Mouse (Mus musculus) thymus, postnatal 25 days (tissue): ENCODE data around the gene Rims4.

Experiments
- DNase-seq: peaks from one replicate; pipeline ENCODE4 v3.0.0; 2022

The Rims4 gene

DNA sequence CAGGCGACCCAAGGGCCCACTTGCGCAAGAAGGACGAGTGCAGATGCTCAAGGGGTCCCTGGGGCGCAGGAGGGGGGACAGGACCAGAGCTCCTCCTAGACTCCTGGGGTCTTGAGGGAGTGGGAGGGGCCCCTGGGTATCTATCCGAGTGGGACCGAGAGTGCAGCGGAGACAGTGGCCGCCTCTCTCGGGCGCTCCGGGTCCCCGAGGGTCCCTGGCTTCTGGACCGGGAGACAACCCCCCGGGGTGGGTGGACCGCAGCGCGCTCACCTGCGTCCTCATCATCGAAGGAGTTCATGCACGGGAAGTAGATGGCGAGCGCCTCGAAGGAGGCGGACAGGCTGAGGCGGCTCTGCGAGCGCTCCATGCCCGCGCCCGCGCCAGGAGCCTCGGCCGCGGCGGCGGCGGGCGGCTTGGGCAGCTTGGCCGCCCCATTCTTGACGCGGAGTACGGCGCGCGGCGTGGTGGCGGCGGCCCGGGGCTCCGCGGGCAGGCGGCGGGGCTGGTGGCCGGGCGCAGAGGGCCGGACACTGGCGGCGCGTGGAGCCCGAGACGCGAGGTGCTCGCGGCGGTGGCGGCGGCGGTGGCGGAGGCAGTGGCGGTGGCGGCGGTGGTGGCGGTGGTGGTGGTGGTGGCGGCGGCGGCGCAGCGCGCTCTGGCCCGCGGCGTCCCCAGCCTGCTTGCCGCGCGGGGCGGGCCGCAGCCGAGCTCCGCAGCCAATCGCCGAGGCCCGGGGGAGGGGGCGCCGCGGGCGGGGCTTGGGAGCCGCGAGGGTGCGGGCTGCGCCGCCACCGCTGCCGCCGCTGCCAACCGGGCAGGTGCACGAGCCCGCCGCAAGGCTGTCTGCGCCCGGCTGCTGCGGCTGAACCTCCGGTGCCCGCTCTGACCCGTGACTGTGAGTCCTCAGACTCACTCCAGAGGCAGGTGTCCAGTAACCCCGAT is at the start of gene Rims4:
Gene Rims4 (minus strand): TSS at position 367 of the 942 bp plus-strand sequence.
- DNase-seq, result peak; percentile 25

DNA sequence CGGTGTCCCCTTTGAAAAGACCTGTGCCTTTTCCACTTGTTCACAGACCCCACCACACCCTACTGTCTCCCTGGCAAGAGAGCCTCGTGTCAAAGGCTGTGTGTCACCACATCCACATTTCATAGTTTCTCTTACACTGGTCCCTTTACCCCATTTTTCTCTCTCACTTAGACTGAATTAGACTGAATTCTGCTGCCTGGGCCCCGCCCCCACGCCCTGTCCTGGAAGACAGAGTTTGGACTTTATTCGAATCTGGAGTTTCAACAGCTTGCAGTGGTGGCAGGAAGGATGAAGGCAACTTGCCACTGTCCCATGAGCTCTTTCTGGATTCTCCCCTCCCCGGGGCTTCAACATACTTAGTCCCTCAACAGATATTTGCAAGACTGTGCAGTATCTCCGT is 47.2 kb upstream of the Rims4 start:
- no peak for DNase-seq

DNA sequence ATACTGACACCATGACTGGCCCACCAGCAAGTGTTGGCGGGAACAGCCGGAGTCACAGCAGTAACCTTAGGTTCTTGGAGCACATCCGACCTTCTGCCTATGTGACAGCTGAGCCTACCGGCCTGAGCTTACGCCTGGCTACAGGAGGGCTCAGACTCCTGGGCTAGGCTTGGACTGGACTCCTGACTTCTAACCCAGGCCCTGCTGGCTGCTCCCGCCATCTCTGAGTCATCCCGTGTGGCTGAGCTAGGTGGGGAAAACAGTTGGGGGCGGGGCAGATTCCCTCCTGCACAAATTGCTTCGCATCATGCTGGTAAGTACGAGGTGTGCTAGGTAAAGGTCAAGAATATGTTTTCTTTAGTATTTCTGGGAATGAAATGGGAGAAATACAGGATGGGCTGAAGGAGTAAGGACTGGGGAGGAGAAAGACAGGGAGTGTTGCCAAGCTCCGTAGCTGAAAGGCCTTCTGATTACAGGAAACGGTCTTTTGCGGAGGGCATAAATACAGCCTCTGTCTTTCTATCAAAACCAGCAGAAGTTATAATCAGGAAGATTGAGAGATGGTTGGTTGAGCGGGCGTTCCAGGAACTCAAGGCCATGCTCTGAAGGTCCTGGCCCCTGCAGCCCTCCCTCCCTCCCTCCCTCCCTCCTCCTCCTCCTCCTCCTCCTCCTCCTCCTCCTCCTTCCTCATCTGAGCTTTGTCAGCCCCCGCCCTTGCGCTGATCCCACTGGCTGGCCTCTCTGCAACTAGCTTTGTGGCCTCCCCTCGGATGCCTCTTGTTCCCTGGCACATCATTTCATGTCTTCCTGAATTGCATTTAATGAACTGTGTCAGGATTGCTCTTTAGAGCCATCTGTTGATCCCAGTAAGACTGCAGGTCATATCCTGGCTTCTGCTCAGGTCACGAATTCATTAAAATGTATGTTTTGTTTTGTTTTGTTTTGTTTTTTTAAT is 46.4 kb upstream of the Rims4 start:
- DNase-seq, result no peak

DNA sequence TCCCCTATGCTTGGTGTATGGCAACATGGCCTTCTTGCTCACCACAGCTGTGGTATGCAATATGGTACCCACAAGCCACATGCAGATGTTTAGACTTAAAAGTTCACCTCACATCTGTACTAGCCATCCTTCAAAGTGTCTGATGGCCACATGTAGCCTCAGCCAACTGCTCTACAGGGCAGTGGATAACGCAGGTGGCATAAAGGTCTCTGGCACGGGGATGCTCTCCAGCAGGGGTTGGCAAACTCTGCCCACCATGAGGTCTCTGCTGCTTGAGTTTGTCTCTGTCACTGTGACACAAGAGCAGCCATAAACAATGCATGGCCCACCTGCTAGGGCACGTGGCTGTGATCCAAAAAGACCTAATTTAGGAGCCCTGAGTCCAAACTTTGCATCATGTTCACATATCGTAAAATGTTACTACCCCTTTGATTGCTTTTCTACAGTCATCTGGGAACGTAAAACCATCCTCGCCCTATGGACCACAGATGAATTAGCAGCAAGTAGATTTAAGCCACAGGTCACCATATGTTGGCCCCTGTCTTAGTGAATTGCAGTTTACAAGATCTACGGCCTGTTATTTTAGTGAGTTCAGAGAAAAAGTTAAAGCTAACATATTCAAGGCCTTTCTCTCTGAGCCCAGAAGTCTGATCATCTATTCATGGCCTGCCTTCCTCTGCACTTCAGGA is 35.3 kb upstream of the Rims4 start:
- DNase-seq, result no peak

DNA sequence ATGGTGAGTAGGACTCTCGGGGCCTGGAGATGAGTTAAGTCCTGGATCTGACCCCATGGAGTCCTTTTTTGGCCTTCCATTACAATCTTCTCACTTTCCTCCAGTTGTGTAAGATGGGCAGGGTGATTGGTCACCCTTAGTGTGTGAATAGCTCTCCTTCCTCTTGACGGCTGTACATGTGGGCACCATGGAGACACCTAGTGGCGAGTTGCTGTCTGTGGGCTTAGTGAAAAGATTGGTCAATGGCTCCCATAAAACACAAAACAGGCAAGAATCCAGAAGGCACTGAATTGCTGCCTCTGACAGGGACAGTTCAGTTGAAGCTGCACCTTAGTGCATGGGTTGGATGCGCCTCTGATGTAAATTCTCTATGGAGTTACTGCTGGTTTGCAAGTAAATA is 33.3 kb upstream of the Rims4 start:
- DNase-seq, result peak; percentile 40

DNA sequence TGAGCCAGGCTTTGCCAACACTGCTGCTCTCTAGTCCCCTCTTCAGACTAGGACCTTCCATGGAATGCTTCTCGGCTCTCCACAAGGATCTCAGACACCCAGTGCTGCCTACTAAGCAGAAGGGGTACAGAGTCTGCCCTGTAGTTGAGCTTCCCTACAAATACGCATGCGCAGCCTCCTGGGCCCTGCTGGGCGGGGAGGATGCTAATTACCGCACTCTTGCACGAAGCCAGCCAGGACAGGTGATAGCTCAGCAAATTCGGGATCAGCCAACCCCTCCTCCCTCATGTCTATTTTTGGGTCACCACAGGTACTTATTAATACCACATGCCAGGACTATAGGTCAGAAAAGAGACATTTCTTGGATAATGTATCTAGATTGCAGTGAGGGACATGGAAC is 29.5 kb upstream of the Rims4 start:
- DNase-seq, result no peak

DNA sequence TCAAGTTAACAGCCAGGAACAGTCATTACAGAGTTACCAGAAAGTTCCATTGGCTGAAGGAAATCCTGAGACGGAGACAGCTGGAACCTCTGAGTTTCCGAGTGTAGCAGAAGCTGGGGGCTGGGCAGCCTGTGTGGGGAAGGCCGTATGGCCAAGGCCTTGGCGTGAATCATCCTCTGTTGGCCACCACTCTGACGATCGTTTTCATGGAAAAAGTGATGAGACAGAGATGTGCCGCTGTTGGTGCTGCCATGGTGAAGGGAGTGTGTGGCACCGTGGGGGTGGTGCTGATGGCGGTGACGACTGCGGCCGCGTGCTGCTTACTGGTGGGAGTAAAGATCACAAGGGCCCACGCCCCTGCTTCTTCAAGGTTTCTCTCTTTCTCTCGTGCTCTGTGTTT is 27.7 kb upstream of the Rims4 start:
- no peak for DNase-seq

DNA sequence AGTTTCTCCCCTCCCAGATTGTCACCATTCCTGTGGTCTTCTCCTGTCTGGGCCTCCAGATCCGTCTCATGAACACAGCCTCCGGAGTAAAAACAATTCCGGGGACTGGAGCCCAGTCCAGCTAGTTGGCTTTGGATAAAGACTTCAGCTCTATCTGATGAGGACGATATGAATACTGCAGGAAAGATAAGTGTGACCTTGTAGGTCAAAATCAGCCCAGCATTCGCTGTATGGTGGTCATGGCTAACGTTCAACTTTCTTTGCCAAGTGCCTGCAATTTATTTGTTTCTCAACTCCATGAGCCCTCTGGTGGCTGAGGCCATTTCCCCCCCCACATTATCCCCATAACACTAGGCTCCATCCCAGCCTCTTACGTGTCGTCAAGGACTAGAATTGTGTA is 26.0 kb upstream of the Rims4 start:
- no peak for DNase-seq

DNA sequence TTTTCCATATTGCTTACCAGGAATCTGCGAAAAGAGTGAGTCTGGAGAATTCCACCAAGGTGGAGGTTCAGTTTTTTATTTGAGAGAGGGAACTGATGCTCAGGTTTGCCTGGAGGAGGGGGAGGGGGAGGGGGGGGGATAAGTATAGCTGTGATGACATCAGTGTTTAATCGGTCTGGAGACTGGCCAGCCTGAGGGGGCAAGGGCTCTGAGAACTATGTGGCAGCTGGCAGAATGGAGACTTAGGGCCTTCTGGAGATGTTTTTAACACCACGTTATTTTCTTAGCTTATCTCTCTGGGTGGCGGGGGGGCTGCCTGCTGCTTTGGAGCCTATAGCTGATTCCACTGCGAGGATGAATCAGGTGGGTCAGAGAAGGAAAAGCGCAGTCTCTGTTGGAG is 24.6 kb upstream of the Rims4 start:
- no peak for DNase-seq

DNA sequence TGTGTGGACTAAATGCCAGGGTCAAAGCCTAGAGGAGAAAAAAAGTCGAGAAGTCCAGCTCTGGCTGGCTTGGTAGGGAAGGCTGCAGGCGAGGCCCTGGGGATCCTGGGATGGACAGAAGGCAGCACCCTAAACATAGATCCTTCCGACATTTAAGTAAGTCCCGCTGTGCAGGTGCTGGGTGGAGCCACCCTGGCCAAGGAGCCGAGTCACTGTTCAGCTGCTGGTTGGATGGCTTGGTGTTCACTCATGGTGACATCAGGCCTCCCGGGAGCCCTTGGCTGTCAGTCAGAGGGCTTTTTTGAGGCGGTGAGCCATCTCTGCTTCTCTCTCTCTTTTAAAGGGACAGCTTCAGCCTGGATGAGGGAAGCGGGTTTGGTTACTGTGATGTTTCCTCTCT is 21.0 kb upstream of the Rims4 start:
- no peak for DNase-seq

DNA sequence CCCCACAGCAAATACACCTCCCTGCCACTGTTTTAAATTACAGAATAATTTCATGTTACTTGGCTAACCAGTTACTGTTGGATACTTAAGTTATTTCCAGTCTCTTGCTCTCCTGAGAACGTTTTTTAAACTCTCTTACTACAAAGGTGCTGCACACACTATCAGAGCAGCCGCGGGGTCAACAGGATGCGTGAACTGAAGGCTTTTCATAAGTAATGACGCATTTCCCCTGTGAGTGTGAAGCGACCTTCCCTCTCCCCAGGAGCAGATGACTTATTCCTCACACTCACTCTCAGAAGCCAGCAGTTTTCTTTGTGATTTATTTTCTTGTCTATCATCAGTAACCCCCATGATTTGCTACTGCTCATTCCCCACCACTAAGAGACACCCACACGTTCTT is 13.7 kb upstream of the Rims4 start:
- no peak for DNase-seq

DNA sequence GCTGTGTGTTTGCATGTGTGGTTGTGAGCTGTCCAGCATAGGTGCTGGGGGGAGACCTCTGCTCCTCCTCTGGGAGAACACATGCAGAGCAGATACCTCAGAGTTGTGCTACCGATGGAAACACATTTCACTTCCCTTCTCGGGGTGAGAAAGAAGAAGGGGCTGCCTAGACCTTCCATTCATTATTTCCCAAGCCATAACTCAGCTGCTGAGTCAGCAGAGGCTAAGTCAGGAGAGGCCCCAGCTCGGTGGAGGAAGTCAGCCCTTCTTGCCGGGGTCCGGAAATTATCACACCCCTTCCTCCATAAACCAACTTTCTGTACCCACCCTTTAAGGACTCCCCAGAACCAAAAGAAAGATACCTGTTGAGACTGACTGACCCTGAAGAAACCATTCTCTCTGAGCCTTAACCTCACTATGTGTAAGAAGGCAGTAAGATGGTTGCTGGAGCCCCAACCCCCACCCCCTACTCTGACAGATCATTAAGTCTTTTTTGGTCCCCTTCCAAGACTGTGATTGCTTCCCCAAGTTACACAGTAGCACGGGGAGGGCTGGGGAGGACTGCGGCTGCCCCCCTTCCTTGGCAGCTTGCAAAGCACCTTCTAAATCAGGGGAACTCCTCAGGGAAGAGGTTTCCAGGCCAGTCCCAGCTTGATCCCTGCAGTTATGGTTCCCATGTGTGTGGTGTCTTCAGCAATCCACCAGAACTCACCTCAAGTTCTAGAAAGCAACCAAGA is 10.1 kb upstream of the Rims4 start:
- no peak for DNase-seq

DNA sequence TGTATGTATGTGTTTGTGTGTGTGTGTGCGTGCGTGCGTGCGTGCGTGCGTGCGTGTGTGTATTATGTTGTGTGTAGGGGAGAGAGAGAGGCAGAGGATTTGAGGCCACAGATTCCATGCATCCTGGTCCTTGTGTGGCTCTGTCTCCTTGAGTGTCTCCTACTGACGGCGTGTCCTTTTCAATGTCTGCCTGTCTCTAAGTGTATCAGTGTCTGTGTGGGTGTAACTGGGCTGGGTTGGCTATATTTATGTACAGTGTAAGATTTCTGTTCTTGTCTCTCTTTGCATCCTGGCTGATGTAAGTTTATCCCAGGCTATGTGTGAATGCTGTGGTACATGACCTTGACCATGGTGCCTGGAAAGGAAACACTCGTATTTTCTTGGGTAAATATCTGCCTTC is 6.6 kb upstream of the Rims4 start:
- DNase-seq, result no peak

DNA sequence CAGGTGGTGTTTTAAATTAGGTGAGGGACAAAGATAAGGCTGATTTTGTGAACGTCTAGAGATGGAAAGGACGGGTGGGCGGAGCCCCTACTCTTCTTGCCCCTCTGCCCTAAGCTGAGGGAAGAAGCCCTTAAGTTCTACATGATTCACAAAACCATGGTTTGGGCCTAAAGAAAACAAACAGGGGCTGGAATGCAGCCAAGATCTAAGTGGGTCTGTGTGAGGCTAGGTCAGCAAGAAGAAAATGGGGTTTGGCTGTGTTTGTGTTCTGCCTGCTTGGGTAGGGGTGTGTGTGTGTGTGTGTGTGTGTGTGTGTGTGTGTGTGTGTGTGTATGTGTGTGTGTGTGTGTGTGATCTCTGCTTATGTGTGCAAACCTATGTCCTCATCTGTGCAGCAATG is 6.0 kb upstream of the Rims4 start:
- DNase-seq, result no peak

DNA sequence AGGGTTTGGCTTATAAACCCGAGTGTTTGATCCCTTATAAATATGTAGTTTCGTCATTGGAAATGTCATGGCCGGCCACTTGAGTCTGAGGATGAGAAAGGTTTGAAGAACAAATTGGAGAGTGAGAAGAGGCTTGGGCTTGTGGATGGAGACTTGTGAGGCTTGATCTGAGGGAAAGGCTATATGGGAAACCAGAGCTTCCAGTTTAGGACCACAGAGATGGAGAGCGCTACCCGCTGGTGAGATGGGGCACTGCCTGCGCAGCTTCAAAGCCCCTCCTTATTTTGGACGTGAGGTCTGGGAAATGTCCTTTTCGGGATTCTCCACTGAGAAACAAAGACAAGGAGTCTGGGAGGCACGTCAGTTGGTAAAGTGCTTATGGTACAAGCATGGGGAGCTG is 4.6 kb upstream of the Rims4 start:
- DNase-seq, result no peak

DNA sequence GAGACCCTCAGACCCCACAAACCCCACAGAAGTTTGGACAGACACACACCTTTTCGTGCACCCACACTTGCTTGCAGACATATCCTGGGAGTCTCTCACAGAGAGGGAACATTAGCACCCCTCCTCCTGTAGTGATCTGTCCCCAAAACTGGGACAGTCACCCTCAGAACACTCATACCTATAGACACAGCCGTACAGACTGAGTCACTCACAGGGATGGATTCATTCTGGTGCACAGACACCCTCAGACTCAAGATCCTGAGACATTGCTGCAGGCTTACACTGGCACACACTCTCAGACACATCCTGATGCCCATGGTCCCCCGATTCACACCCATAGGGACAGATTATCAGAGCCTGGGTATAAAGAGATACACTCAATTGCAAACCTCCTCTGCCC is 1.1 kb upstream of the Rims4 start:
- no peak for DNase-seq

DNA sequence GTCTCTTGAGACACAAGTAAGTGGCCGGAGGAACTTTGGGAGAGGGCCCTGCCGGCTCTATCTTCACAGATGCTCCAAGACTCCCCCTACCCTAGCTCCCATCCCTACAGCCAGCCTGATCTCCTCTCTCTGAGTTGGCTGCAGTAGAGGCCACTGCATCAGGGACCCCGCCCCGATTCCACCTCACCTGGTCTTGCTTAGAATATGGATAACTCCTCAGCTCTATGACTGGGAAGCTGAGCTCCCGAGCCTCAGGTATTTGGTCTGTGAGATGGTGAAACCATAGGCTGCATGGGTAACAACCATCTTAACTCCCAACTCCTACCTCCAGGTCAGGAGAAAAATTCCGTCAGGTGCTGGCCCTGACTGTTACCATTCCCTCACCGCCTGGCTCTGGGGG is 1.8 kb downstream of the Rims4 start:
- DNase-seq, result no peak

DNA sequence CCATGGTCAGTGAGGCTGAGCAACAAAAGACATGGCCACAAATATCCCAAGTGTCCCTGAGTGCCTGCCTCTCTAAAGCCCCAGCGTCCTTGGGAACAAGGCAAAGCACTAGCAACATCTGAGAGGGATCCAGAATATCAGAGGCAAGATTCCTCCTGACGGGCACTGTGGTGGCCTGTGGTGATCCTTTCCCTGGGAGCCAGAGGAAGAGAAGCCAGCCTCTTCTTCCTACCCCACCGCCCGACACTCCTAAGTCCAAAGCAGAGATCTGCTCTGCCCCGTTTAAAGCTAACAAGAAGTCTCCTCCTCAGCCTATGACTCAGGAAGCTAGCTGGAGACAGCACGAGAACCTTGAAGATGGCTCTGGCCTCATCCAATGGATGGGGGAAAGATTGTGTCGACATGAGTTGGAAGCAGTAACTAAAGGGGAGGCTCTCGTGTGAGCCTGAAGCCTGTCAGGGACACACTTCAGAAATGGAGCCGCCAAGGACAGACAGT is 3.1 kb downstream of the Rims4 start:
- DNase-seq, result no peak

DNA sequence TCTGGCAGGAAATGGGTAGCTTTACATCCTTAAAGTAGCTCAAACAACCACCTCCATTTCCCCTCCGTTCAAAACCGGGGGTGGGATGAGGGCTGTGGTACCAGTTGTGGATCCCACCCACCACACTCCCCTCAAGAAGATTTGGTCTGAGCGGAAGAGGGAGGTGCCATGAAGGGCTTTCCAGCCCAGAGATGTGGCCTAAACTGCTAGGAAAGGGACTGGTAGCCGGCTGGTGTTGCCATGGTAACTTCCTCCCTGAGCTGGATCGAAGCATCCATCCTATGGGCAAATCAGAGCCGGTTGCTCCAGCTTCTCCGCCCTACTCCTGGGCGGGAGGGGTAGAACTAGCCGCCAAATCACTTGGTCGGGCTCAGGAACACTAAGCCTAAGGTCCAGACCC is 4.4 kb downstream of the Rims4 start:
- DNase-seq, result no peak

DNA sequence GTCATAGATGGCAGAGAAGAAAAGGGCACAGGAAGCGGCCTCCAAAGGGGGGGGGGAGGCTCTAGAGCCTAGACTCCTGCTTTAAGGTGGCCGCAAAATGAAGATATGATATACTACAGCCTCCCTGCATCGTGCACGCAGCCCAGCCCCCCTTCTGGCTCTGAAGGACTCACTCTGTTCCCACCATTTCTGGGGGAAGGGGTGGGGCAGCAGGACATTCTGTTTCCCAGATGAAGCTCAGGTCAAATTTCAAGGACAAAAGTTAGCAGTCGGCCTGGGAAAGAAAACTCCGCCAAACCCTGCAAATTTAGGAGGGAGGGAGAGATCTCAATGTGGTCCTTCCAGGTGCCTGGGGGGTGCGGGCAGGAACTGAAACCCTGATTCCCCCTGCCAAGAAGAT is 4.8 kb downstream of the Rims4 start:
- DNase-seq, result no peak

DNA sequence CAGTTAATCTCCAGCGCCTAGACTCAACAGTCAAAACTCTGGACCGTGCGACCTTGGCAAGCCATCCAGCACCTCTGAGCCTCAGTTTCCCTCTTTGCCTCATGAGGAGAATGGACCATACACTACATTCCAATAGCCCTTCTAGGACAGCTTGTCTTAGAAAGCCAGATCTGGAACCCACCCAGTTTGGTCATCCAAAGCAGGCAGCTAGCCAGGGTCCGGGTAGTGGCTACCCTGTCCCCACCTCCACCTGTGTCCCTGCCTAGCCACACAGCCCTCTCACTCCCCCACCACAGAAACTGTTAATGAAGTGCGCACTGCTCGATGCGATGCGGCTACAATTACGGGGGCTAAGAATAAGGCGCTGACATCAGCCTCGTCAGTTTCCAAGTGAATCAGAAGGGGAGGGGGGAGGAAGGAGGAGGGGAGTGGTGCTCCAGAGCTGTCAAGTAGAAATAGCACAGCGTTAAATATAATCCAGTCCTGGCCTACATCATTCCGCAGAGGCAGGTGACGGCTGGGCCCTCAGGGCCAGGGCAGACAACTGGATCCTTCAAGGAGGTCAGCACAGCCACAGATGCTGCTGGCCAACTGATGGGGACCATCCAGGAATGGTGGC is 6.5 kb downstream of the Rims4 start:
- DNase-seq, result no peak

DNA sequence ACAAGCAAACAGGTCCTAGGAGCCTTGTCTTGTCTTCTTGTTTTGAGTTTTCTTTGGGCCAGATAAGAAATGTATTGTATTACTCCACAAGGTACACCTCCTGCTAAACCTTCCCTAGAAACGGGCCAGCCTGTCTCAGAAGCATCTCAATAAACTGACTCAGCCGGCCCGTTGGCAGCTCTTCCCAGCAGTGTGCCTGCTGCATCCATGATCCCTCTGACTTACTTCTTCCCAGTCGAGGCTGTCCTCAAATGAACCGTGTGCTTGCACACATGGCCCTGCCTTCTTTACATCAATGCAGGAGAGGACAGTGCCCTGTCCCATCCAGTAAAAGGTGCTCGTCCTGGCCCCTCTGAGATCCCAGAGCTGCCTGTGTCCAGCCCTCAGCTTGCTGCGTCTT is 8.9 kb downstream of the Rims4 start:
- DNase-seq, result no peak
